Mouse (Mus musculus) heart, adult 8-10 months (tissue): Measurements from ENCODE around the gene Irak3. TPM values are rescaled to one million over a fixed set of nuclear protein-coding genes. Genes with fewer than 3 reads are reported as not detected.
"Not testable (repeated sequence)": the region's sequence is repeated elsewhere in the genome, so short reads cannot be mapped to it uniquely, and the experiment has no call there.

Experiments used
- DNase-seq: peaks from one replicate; pipeline ENCODE4 v3.0.0; 2022; ENCODE audit warnings: low spot score
- total RNA-seq, 4 experiments: library from RNA; stranded (reverse); gene quantifications; 2 replicates each; pipeline ENCODE4 v1.2.4; 2022

Irak3 gene
- total RNA-seq: 1 to 10 TPM; 2.6 to 3.9 (median 3.0) TPM

GRCm38 (mm10) chr10:120201961-120202402, at the start of gene Irak3:
TSS of gene Irak3 (minus strand) at chr10:120202130.
- DNase-seq: peak; percentile 85

GRCm38 (mm10) chr10:120250911-120251683, 49.2 kb upstream of the Irak3 start:
- no peak for DNase-seq

- peak; percentile 46 for DNase-seq
Measured at GRCm38 (mm10) chr10:120246994-120247750, 45.2 kb upstream of the Irak3 start.

GRCm38 (mm10) chr10:120245681-120246080, 43.8 kb upstream of the Irak3 start:
- no peak for DNase-seq

GRCm38 (mm10) chr10:120242421-120242820, 40.5 kb upstream of the Irak3 start:
- no peak for DNase-seq

GRCm38 (mm10) chr10:120239476-120239875, 37.5 kb upstream of the Irak3 start:
- no peak for DNase-seq

- no peak for DNase-seq
Measured at GRCm38 (mm10) chr10:120238241-120238640, 36.3 kb upstream of the Irak3 start.

GRCm38 (mm10) chr10:120236855-120237254, 34.9 kb upstream of the Irak3 start:
- no peak for DNase-seq

- DNase-seq: peak; percentile 45
Measured at GRCm38 (mm10) chr10:120233655-120234367, 31.9 kb upstream of the Irak3 start.

GRCm38 (mm10) chr10:120231718-120232117, 29.8 kb upstream of the Irak3 start:
- peak; percentile 56 for DNase-seq

- peak; percentile 83 for DNase-seq
Measured at GRCm38 (mm10) chr10:120226871-120227661, 25.1 kb upstream of the Irak3 start, which contains the start of gene Llph. TSS of gene Llph (plus strand) at chr10:120227070.

- DNase-seq: no peak
Measured at GRCm38 (mm10) chr10:120220776-120221175, 18.8 kb upstream of the Irak3 start.

- DNase-seq: no peak
Measured at GRCm38 (mm10) chr10:120219578-120220359, 17.8 kb upstream of the Irak3 start.

GRCm38 (mm10) chr10:120218996-120219395, 17.1 kb upstream of the Irak3 start:
- no peak for DNase-seq

GRCm38 (mm10) chr10:120217099-120217498, 15.2 kb upstream of the Irak3 start:
- not testable (repeated sequence) for DNase-seq

- DNase-seq: no peak
Measured at GRCm38 (mm10) chr10:120210096-120210495, 8.2 kb upstream of the Irak3 start.

- no peak for DNase-seq
Measured at GRCm38 (mm10) chr10:120209539-120209925, 7.6 kb upstream of the Irak3 start.

GRCm38 (mm10) chr10:120208575-120209538, 6.9 kb upstream of the Irak3 start:
- DNase-seq: peak; percentile 89

- DNase-seq: no peak
Measured at GRCm38 (mm10) chr10:120208015-120208414, 6.1 kb upstream of the Irak3 start.
